Mouse (Mus musculus) CH12.LX (cell line): ENCODE measurements at regions not wholly inside any gene's neighbourhood (a gene's known extent, or its start where the extent isn't known, plus 50 kb on each side); places are given as distances from the start of the nearest gene placed in this dataset.

Experiments used
- CHD2 ChIP-seq: IDR thresholded peaks from 2 replicates; pipeline ENCODE4 v1.6.1; 2011; ENCODE audit warnings: low read length, improper control_type of control experiment
- CTCF ChIP-seq, 2 experiments: IDR thresholded peaks in 1 of 2; conservative IDR thresholded peaks in 1 of 2; 2 replicates each; pipeline ENCODE4 v1.5.1; 2011 to 2012; ENCODE audit warnings: low read depth in 2 of 2, low read length in 2 of 2, improper control_type of control experiment in 1 of 2, inconsistent platforms in 1 of 2, mild to moderate bottlenecking in 1 of 2, moderate library complexity in 1 of 2
- E2F4 ChIP-seq: IDR thresholded peaks from 2 replicates; pipeline ENCODE4 v1.6.1; 2011; ENCODE audit warnings: low read depth, low read length, improper control_type of control experiment; ENCODE audit not compliant: insufficient replicate concordance
- GABPA ChIP-seq: IDR thresholded peaks from 2 replicates; pipeline ENCODE4 v1.6.1; 2012; ENCODE audit warnings: low read depth, low read length, improper control_type of control experiment, inconsistent platforms; ENCODE audit not compliant: insufficient replicate concordance
- IRF4 ChIP-seq: IDR thresholded peaks from 2 replicates; pipeline ENCODE4 v1.6.1; 2014; ENCODE audit warnings: low read depth, mild to moderate bottlenecking, inconsistent platforms, low read length, improper control_type of control experiment
- MAX ChIP-seq: IDR thresholded peaks from 2 replicates; pipeline ENCODE4 v1.6.1; 2011; ENCODE audit warnings: low read length, improper control_type of control experiment
- NRF1 ChIP-seq: IDR thresholded peaks from 2 replicates; pipeline ENCODE4 v1.6.1; 2014; ENCODE audit warnings: low read depth, mild to moderate bottlenecking, inconsistent platforms, low read length, improper control_type of control experiment, moderate library complexity
- POLR2A ChIP-seq: IDR thresholded peaks from 2 replicates; pipeline ENCODE4 v1.6.1; 2011; ENCODE audit warnings: low read depth, mild to moderate bottlenecking, improper control_type of control experiment, low read length
- RAD21 ChIP-seq: IDR thresholded peaks from 2 replicates; pipeline ENCODE4 v1.6.1; 2011; ENCODE audit warnings: low read depth, mild to moderate bottlenecking, low read length, improper control_type of control experiment, moderate library complexity
- TCF12 ChIP-seq: IDR thresholded peaks from 2 replicates; pipeline ENCODE4 v1.6.1; 2014; ENCODE audit warnings: low read depth, mild to moderate bottlenecking, inconsistent platforms, low read length, improper control_type of control experiment
- ZMIZ1 ChIP-seq: IDR thresholded peaks from 2 replicates; pipeline ENCODE4 v1.6.1; 2012; ENCODE audit warnings: low read depth, mild to moderate bottlenecking, inconsistent platforms, low read length, improper control_type of control experiment

- no peak for TF ChIP-seq RAD21
- no peak for TF ChIP-seq MAX
- TF ChIP-seq POLR2A = no peak
- TF ChIP-seq NRF1 = no peak
- no peak for TF ChIP-seq CTCF (conservative IDR thresholded peaks at IDR 0.05 in 1 of 2, IDR thresholded peaks at IDR 0.05 in 1 of 2; ENCODE audit: low read depth in 2 of 2, low read length in 2 of 2)
- TF ChIP-seq CHD2 = no peak
- TF ChIP-seq E2F4 = no peak
- TF ChIP-seq ZMIZ1 = no peak
- no peak for TF ChIP-seq GABPA
- TF ChIP-seq IRF4 = no peak
- TF ChIP-seq TCF12 = no peak
These were observed 454.0 kb downstream of the Tmtc2 start for GRCm38 (mm10) chr10:105120229-105120628.
